Mouse (Mus musculus) ES-E14 (cell line): ENCODE measurements at regions not wholly inside any gene's neighbourhood (a gene's known extent, or its start where the extent isn't known, plus 50 kb on each side); places are given as distances from the start of the nearest gene placed in this dataset.

Source experiments
- DNase-seq: peaks from one replicate; pipeline ENCODE4 v3.0.0-alpha.2; 2013; ENCODE audit warnings: low read depth, low spot score
- H3K27ac ChIP-seq: 2 replicates; pipeline ENCODE4 v1.5.1; 2012; ENCODE audit warnings: low read depth, mild to moderate bottlenecking, low read length, moderate library complexity, mixed read lengths; ENCODE audit not compliant: poor library complexity, insufficient read depth, severe bottlenecking
- H3K36me3 ChIP-seq: 2 replicates; pipeline ENCODE4 v1.6.1; 2012; ENCODE audit warnings: mild to moderate bottlenecking, low read length, moderate library complexity, mixed read lengths; ENCODE audit not compliant: control insufficient read depth, poor library complexity, insufficient read depth, severe bottlenecking
- H3K4me1 ChIP-seq, 2 experiments: fragments of 150-350 bp in 1 of 2; sonication (generic) in 1 of 2; 2 replicates each; pipeline ENCODE4 v1.6.1; 2012; ENCODE audit warnings: low read length in 2 of 2, mild to moderate bottlenecking in 1 of 2, mixed read lengths in 1 of 2; ENCODE audit not compliant: control insufficient read depth in 2 of 2, insufficient read depth in 2 of 2, poor library complexity in 1 of 2
- H3K4me3 ChIP-seq, 2 experiments: fragments of 150-350 bp in 1 of 2; sonication (generic) in 1 of 2; 2 replicates each; pipeline ENCODE4 v1.5.1; 2012; ENCODE audit warnings: low read length in 2 of 2, low read depth in 1 of 2, mild to moderate bottlenecking in 1 of 2, mixed read lengths in 1 of 2; ENCODE audit not compliant: insufficient read depth in 1 of 2, poor library complexity in 1 of 2, severe bottlenecking in 1 of 2
- H3K9ac ChIP-seq: 2 replicates; pipeline ENCODE4 v1.6.1; 2012; ENCODE audit warnings: low read depth, mild to moderate bottlenecking, low read length, mixed read lengths; ENCODE audit not compliant: poor library complexity, insufficient read depth, severe bottlenecking
- H3K9me3 ChIP-seq: fragments of 150-350 bp; sonication (generic); 2 replicates; pipeline ENCODE4 v1.6.1; 2012; ENCODE audit warnings: low read depth, mild to moderate bottlenecking, low read length; ENCODE audit not compliant: control insufficient read depth, insufficient read depth
- CHD2 ChIP-seq: IDR thresholded peaks from 2 replicates; pipeline ENCODE4 v1.6.1; 2014; ENCODE audit warnings: mild to moderate bottlenecking, low read depth, low read length, inconsistent platforms
- HCFC1 ChIP-seq: IDR thresholded peaks from 2 replicates; pipeline ENCODE4 v1.6.1; 2012; ENCODE audit warnings: low read length, inconsistent platforms, borderline replicate concordance; ENCODE audit not compliant: insufficient read depth
- MAFK ChIP-seq: IDR thresholded peaks from 2 replicates; pipeline ENCODE4 v1.6.1; 2014; ENCODE audit warnings: mild to moderate bottlenecking, low read depth, low read length, inconsistent platforms; ENCODE audit not compliant: insufficient read depth
- ZC3H11A ChIP-seq: IDR thresholded peaks from 2 replicates; pipeline ENCODE4 v1.6.1; 2012; ENCODE audit warnings: low read depth, mild to moderate bottlenecking, inconsistent platforms, low read length, borderline replicate concordance
- ZNF384 ChIP-seq: IDR thresholded peaks from 2 replicates; pipeline ENCODE4 v1.6.1; 2012; ENCODE audit warnings: low read depth, low read length, inconsistent platforms
- in situ Hi-C, 2 experiments: fragments of 600-800 bp; cut with MboI; formaldehyde crosslinking; loops; one replicate each; pipeline ENCODE4 v1.15.1; 2025; ENCODE audit warnings: low sequenced_read_pairs in 2 of 2, inconsistent platforms in 1 of 2; ENCODE audit not compliant: unreplicated experiment in 2 of 2

DNA sequence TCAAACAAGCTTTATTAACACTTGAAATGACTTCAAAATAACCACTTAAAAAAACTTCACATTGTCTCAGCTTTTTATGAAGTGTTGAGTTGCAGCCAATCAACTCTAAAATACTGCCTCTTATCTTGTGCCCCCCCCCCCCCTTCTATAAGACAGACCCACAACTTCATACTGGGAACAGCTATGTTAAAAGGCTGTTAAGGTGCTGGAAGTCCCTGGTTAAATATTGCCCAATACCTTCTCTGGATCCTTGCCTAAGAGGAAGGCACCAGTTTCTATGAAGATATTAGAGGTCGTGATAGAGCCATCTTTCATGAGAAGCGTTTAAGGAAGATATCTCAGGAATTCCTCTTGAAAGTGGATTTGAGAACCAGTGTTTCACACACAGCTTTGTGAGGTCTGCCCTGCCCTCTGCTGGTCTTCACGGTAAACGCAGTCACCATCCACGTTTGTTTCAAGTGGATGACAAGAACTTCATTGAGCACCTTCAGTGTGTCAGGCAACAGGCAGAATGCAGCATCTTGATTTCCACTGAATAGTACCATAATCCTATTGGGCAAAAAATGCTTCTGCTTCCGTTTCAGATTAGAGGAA lies 75.2 kb upstream of the Arntl start:
- Histone ChIP-seq H3K9me3 (no peaks in the 10 kb centered on the region), H3K9ac (no peak overlapping the region), H3K27ac (no peak overlapping the region), H3K36me3 (no peaks in the 10 kb centered on the region), H3K4me1 (no peaks in the 10 kb centered on the region), H3K4me3 (no peak overlapping the region)
- in situ Hi-C loops = loop anchor here (5.0 to 10.0 kb wide), 2 partner anchors 207 to 210 kb away; no protein-coding TSS in a partner anchor
- no peak for TF ChIP-seq CHD2
- peak; percentile 98 for TF ChIP-seq ZC3H11A
- TF ChIP-seq ZNF384 = peak; percentile 39; the same call in 1 of the 2 replicates
- TF ChIP-seq MAFK = no peak
- TF ChIP-seq HCFC1 = no peak
- DNase-seq = peak; percentile 78

GRCm38 (mm10) chr7:113133891-113134290 lies 73.4 kb upstream of the Arntl start:
- in situ Hi-C loops = loop anchor here (5.0 to 10.0 kb wide), 2 partner anchors 209 to 212 kb away; no protein-coding TSS in a partner anchor
- Histone ChIP-seq H3K27ac (no peak overlapping the region), H3K4me3 (no peak overlapping the region), H3K4me1 (no peaks in the 10 kb centered on the region), H3K9me3 (no peaks in the 10 kb centered on the region), H3K36me3 (no peaks in the 10 kb centered on the region), H3K9ac (no peak overlapping the region)
- no peak for DNase-seq
- no peak for TF ChIP-seq HCFC1
- TF ChIP-seq CHD2 = no peak
- no peak for TF ChIP-seq MAFK
- no peak for TF ChIP-seq ZNF384
- TF ChIP-seq ZC3H11A = no peak

DNA sequence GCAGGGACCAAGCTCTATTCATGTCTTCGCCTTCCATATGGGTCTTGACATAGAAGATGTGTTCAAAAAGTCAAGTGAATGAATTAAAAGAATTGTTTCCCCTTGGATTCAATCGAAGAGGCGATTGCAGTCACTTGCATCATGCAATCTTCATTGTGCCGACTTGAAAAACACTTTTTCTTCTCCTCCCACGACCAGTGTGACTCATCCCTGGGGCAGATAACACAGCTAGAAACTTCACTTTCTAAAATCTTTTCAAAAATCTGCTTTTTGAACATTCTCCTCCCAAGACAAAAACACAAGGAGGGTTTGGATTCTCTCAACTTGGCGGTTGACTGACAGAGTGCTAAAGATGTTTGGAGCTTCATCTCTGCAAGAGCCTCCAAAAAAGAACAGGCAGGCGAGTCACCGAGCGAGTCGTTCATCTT lies 67.2 kb upstream of the Arntl start:
- Histone ChIP-seq H3K9ac (no peak overlapping the region), H3K4me3 (no peak overlapping the region), H3K36me3 (no peaks in the 10 kb centered on the region), H3K9me3 (no peaks in the 10 kb centered on the region), H3K27ac (no peak overlapping the region), H3K4me1 (peaks cover 0 to 8% of the 10 kb centered on the region in 2 experiments; a peak in 2 of 4 replicates)
- TF ChIP-seq ZC3H11A (no peak), MAFK (no peak), HCFC1 (no peak), CHD2 (no peak), ZNF384 (no peak)
- no peak for DNase-seq
- in situ Hi-C loops = loop anchor here (5.0 to 10.0 kb wide), 2 partner anchors 112 to 115 kb away; no protein-coding TSS in a partner anchor

- DNase-seq = peak; percentile 63
- TF ChIP-seq MAFK (no peak), ZC3H11A (no peak), ZNF384 (no peak), CHD2 (no peak)
- no peak overlapping the region for H3K27ac ChIP-seq
Measured at GRCm38 (mm10) chr7:113141846-113142683, 65.2 kb upstream of the Arntl start.

More at GRCm38 (mm10) chr7:113141846-113142683, 65.2 kb upstream of the Arntl start:
- H3K4me1 ChIP-seq = peaks cover 0 to 15% of the 10 kb centered on the region in 2 experiments; a peak in 2 of 4 replicates
- H3K36me3 ChIP-seq = no peaks in the 10 kb centered on the region
- in situ Hi-C loops = loop anchor here (5.0 to 10.0 kb wide), 2 partner anchors 110 to 113 kb away; no protein-coding TSS in a partner anchor
- no peaks in the 10 kb centered on the region for H3K9me3 ChIP-seq
- no peak overlapping the region for H3K9ac ChIP-seq
- H3K4me3 ChIP-seq = no peak overlapping the region
